Mouse (Mus musculus) kidney, adult 18-20 months (tissue): ENCODE measurements at regions not wholly inside any gene's neighbourhood (a gene's known extent, or its start where the extent isn't known, plus 50 kb on each side); places are given as distances from the start of the nearest gene placed in this dataset.
"Not testable (repeated sequence)": the region's sequence is repeated elsewhere in the genome, so short reads cannot be mapped to it uniquely, and the experiment has no call there.

Source experiments
- DNase-seq: peaks from one replicate; pipeline ENCODE4 v3.0.0; 2021

- DNase-seq: no peak
These were observed 110.2 kb downstream of the Olfr164 start for GRCm38 (mm10) chr16:19203681-19204080.

GRCm38 (mm10) chr16:19200977-19201376, 112.9 kb downstream of the Olfr164 start:
- no peak for DNase-seq

DNA sequence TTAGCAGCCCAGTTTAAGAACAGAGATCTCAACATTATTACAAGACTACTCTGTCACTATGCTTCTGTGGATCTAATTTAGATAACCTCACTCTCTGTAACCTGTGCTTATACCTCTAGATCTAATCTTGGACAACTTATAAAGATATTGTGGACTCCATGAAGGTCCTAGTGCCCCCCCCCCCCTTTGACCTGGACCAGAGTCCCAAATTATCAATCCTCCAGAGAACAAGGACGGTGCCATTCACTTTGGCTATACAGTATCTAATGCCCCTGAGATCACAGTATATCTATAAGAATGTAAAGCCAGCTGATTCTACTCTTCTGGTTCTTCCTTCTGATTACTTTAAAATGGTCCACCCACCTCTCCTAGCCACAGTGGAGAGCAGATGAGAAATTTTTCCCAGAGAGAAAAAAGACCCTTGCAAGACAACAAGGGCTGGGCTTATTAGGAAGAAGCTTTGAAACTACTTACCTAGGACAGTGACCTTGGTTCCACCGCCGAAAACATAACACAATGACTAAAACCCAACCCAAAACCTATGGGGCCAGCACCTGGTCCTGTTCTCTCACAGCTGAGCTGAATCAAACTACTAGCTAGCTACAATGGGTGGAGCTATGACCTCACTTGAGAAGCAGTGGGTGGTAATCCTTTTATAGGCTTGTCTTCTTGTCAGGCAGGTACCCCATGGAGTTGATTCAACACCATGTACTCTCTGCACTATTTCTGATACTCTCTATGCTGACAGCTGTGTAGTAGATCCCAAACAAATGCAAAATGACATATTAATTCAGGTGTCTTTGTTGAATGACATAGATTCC, 113.9 kb downstream of the Olfr164 start:
- DNase-seq: no peak

GRCm38 (mm10) chr16:19198539-19199385, 115.1 kb downstream of the Olfr164 start:
- no peak for DNase-seq

GRCm38 (mm10) chr16:19197638-19198440, 116.0 kb downstream of the Olfr164 start:
- no peak for DNase-seq

GRCm38 (mm10) chr16:19185434-19186256, 128.2 kb downstream of the Olfr164 start:
- DNase-seq: no peak

DNA sequence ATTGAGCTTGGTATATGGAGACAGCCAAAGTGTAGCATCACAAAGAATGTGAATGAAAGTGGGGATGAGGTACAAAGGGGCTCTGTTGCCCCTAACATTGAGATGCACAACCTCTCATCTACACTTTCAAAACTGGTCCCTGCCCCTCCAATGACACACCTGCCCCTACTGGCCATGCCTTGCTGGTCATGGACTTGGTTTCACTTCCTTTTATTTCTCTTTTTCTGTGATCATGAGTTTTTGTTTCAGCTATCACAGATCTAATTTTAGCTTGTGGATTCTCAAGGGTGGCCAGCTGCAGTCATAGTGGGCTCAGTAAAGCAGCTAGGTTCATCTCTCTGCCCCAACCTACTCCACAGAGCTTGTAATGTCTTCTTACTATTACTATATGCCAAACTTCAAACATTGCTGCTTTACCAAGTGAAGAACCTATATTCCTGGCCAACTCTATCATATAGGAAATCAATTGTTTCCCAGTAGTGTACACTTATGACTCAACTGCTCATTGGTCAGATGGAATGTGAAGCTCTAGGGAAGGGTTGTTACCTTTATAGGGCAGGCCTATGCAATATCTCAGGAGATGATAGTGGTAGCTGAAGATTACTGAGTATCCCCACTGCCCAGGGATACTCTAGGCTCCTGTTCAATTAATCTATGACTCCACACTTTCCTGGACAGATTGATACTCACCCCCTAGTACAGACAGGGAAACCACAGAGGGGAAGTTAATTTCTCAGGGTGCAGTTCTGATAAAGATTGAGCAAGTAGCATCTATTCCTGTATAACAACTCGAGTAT, 134.5 kb downstream of the Olfr164 start:
- no peak for DNase-seq

GRCm38 (mm10) chr16:19153046-19153445, 160.8 kb downstream of the Olfr164 start:
- no peak for DNase-seq

DNA sequence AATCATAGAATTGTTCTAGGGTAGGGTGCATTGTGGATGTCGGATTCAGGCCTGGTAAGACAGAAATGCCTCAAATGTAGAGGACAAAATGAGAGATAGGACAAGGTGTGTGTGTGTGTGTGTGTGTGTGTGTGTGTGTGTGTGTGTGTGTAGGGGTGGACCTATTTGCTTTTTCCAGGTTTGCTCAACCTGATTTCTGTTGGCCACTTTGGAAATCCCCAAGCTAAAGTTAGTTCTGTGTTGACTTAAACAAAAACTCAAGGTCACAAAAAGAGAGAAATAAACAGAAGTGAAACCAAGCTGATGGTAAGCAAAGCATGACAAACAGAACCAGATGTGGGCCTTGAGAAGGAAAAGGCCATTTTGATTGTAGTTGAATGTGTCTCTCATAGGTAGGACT, 161.4 kb downstream of the Olfr164 start:
- not testable (repeated sequence) for DNase-seq

DNA sequence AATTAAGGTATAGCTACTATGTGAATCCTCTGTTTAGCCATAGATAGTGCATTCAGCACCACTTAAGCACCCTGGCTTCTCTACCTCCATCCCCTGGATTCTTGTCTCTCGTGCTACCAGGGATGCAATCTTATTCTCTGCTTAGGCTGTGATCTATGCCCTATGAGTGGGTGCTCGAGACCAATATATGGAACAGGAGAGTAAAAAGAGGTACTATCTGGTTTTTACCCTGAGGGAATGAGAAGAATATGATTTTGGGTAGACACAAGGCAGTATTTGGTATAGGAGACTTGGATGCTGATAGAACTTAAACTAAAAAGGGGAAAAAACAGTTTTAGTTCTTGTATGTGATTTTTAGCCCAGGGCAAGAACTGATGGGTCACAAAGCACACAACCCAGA, 162.8 kb downstream of the Olfr164 start:
- no peak for DNase-seq

- DNase-seq: no peak
These were observed 163.3 kb downstream of the Olfr164 start for GRCm38 (mm10) chr16:19150582-19150981.

DNA sequence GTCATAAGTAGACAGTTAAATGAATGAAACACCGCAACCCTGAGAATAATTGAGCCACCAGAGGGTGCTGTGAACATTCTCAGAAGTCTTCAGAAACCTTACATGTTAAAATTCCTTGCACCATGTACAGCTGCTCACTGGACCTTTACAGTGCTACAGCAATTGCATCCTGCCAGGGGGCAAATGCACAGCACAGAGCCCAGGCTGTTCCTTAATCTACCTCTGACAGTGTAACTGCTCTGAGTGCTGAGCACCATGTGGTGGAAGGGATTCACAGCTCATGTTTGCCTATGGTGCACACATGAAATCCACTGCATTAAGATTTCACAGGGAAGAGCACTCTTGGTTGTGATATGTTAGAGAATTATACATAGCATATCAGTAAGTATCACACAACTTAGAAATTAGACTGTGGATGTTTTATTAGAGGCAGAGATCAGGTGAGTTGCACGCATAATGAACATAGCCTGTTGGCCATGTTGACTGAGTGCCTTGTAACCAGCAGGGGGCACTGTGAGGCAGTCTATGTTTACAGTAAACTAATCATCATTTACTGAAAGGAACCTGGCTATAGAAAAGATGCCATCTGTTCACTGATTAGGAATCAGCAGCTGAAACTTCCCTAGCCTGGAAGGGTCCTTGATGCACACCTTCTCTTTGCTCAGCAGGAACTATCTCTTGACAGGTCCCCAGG, 167.4 kb downstream of the Olfr164 start:
- peak; percentile 8 for DNase-seq
